Mouse (Mus musculus) right cerebral cortex, adult 18-20 months (tissue): ENCODE results near the gene Plxnb2.

Experiments used
- DNase-seq: peaks from one replicate; pipeline ENCODE4 v3.0.0; 2022; ENCODE audit warnings: mixed read lengths

The Plxnb2 gene

DNA sequence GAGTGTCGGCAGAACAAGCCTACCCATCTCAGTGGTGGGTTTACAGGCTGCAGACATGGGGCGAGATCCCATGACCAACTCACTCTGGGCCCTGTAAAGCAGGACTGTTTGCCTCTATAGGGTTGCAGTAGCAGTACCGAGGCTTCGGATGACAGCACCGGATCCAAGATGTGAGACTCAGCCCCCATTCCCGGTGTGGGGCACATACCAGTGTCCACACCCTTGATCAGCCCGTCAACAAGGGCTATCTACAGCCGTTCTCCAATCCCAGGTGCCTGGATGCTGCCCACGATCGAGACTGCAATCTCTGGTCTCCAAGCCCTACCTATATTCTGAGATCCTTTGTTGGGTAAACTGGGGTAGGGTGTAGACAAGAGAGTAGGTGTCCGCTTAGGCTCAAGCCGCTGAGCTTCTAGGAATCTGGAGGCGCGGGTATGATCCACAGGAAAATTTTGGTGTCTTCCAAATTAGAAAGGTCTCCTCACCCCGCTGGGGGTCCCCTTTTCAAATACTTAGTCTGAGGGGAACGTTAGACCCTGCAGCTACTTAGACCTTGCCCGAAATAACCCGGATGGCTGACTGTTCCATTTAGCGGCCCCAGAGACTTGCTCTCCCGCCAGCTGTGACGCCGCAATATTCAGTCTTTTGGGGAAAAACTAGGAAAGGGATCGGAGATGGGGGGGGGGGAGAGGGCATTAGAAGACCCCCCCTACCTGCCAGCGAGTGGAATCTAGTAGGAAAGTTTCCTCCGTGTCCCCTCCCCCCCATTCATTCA lies 31.9 kb downstream of the Plxnb2 start:
- DNase-seq: no peak

DNA sequence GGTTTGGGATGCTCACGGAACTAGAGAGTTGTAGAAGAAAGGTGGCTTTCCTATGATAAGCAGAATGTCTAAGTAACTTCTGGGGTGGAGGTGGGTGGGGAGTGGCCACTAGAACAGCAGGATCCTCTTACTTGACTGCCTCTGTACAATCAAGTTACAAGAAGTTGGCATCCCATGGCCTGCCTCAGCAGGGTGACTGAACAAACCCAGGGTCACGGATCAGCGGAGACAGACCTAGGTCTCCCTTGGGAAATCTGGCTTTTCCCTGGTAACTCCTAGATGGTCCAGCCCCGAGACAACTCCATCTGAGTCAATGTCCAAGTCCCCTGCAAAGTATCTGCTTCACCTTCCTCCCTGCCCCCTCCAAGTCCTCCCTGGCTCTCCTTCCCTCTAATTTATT lies 32.7 kb downstream of the Plxnb2 start:
- no peak for DNase-seq

DNA sequence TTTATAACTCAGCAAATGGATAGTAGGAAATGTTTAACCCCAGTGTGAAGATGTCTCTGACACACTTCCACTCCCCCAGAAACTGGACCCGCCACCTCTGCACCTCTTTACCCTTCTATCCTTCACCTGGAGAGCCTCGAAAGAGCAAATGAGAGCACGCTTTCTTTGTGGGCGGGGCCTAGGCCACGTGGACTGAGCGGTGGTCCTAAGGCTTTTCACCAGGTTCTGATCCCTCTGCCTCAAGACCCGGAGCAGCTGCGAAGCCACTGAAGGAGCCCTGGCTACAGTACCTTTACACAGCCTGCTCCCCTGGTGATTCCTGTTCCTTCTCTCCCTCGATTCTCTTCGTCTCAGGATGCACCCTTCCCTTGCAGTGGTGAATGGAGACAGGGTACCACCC lies 33.1 kb downstream of the Plxnb2 start:
- no peak for DNase-seq

DNA sequence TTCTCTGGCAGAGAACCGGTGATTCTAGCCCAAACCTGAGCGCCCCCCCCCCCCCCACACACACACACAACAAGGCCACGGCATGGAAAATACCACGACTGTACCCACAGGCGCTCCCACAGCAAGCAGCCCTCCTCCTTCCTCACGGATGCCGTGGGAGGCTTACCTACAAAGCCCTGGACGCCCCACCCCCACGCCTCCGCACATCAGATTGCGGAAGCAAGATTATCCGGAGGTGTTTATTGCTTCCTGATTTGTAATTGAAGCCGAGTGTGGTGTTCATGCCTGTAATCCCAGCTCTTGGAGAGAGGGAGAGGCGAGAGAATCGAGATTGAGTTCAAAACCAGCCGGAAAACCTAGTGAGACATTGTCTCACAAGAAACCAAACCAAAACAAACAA lies 33.6 kb downstream of the Plxnb2 start:
- peak; percentile 79 for DNase-seq

DNA sequence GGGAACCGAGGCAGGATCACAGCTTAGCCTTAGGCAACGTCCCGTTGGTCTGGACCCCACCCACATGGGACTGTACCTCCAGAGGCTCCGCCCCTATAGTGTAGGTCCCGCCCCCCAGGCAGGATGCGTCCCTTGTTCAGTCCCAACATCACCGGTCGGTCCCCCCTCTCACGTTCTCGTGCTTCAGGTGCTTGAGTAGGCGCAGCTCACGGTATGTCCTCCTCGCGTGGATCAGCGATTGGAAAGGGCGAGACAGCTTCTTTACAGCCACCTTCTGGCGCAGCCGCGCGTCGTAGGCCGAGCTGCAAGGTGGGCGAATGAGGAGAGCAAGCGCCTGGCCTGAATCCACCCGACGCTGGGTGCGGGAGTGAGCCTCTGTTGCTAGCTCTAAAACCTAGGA lies 34.1 kb downstream of the Plxnb2 start:
- peak; percentile 86 for DNase-seq

DNA sequence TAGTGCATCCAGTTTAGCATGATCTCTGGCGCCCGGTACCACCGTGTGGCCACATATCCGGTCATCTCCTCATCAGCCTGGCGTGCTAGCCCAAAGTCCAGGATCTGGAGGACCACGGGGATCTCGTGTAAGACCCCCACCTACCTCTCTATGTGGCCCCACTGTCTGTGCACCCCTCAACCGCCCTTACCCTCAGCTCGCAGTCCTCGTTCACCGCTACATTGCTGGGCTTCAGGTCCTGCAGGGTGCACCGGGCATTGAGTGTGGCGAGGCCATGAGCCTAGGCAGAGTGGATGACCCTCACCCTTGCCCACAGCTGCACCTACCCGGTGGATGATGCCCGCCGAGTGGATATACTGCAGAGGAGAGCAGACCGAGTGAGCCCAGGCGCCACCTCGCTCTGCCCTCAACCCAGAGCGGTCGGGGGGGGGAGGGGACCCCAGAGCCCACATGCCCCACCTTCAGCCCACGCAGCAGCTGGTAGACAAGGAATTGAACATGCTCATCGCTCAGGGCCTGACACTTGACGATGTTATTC lies 34.7 kb downstream of the Plxnb2 start:
- no peak for DNase-seq

DNA sequence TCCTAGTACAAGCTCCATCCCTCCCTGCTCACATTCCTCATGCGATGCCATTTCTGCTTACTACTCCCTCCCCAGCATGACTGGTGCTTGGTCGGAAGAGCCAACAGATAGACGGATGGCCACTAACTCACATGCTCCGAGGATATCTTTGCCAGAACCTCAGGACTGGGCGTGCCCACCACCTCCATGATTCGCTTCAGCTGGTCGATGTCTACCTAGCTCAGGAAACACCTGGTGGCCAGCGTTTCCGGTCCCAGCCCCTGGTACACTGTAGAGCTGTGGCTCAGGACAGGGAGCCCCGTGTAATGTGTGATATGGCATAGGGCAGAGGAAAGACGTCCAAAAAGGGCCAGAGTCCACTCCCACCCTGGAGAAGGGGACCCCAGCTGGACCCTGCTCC lies 35.6 kb downstream of the Plxnb2 start:
- no peak for DNase-seq

DNA sequence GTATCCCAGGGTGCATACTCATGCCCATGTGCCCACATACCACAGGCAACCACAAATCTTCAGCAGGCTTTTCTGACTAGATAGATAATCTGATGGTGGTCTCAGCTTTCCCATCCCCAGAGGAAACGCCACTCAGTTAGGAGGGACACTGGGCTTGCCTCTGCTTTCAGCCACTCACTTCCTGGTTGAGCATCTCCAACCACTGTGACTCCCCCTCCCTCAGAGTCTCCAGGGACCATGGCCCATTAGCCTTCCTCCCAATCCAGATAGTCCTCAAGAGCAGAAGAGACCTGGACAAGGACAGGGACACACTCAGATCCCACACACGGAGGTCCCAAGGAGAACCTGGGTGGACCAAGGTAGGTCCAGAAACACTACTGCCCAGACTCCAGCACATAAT lies 37.5 kb downstream of the Plxnb2 start:
- no peak for DNase-seq

DNA sequence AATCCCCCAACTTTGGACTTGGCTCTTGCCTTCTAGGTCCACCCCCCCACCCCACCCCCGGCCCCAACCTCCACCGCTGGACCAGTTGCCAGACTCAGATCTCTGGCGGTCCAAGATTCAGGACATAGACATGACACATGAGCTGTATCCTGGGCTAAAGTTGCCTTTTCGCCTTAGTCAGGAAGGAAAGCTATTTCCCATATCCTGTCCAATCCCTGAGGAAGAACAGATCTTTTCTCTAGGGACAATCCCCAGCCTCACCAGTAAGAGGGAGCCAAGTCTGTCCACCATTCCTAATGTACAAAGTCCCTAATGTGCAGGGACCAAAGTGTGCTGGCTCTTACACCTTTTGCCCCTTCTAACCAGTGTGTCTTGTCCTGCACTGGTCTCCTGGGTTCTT lies 38.7 kb downstream of the Plxnb2 start:
- no peak for DNase-seq

DNA sequence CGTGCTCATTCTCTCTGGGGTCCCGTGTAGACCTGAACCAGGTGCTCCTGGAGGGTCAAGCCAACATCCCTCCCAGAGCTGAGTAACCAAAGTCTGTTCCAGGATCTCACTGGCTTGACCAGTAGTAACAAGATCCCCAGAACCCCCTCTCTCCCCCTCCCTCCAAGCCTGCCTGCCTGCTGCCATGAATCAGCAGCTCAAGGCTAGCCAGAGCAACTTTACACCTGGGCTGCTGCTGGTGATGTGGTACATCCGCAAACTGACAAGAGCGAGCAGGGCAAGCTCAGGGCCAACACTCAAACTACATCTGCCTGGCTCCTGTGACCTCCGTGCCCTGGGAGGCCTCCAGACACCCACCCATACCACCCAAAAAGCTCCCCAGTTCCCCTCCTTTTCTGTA lies 39.1 kb downstream of the Plxnb2 start:
- DNase-seq: no peak

DNA sequence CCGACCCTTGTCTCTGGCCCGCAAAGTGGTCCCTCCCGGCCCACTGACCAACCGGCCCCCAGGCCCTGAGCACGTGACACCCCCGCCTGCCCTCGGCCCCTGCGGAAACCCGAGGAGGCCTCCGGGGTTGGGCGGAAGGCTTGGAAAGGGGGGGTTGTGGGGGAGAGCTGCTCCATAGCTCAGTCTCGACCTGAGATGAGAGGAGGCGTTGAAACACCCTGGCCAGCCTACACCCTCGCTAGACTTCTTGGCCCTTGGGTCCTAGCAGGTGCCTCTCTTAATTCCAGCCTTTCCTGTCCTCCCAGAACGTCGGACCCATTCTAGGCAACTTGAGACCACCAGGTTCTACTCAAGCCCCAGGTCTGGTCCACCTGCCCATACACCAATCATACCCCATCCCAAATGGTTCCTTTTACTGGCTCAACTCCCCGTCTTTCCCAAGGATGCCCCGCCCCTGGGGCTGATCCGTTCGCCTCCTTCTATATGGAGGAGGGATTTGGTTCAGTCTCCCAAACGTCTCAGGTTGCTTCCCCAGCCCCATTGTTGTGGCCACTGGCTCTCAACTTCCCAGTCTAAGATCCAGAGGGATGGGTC lies 39.8 kb downstream of the Plxnb2 start, which contains the start of gene Mapk12:
Gene Mapk12 (minus strand): TSS at position 45 of the 594 bp plus-strand sequence.
- DNase-seq: no peak

DNA sequence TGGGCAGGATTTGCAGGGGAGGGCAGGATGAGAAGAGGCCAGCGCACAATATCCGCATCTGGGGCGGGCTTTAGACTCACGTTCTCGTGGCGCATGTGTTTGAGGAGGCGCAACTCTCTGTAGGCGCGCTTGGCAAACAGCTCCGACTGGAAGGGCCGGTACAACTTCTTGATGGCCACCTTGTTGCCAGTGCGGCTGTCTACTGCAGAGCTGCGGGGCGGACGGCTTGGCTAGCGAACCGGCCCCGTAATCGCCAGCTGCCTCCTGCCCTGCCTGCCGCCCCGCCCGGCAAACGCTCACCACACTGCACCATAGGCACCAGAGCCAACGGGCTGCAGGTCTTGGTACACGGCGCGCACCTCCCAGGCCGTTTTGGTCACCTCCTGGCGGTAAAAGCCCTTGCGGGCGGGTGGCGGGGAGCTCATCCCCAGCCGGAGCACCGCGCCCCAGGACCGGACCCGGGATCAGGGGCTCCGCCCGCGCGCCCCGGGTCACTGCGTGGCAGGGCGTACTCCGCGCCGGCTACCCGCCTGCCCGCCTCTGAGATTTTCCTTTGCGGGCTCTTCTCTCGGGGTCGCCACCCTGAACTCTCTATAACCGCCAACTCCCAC lies 40.4 kb downstream of the Plxnb2 start:
- DNase-seq: peak; percentile 84

DNA sequence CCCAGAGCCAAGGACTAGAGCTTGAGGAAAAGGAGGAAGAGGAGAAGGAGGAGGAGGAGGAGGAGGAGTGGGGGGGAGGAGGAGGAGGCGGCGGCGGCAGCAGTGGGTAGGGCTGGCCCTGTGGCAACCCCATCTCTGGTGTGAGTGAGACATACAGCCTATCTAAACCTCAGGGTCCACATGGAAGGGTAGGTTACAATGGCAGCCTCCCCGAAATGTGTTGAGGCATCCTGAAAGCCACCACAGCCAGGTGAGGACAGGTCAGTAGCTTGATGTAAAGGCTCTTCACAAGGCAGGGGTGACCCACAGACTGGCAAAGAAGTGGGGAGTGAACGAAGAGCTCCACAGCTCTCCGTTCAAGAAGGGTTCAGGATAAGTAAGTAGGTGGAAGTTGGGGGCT lies 42.1 kb downstream of the Plxnb2 start:
- no peak for DNase-seq

DNA sequence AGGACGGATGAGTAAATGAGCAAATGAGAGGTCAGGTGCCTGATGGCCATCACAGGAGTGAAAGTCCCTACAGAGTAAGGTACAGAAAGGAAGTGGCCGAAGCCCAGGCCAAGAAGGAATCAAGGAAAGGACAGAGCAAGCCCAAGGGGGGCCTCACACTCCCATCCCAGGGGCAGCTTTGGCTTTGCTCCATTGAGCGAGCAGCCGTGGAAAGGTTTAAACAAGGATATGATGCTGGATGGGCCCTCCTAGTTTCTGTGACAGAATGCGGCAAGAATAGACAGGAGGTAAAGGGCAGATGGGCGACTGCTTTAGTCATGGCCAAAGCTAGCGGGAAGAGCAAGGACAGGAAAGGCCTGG lies 42.6 kb downstream of the Plxnb2 start:
- no peak for DNase-seq

DNA sequence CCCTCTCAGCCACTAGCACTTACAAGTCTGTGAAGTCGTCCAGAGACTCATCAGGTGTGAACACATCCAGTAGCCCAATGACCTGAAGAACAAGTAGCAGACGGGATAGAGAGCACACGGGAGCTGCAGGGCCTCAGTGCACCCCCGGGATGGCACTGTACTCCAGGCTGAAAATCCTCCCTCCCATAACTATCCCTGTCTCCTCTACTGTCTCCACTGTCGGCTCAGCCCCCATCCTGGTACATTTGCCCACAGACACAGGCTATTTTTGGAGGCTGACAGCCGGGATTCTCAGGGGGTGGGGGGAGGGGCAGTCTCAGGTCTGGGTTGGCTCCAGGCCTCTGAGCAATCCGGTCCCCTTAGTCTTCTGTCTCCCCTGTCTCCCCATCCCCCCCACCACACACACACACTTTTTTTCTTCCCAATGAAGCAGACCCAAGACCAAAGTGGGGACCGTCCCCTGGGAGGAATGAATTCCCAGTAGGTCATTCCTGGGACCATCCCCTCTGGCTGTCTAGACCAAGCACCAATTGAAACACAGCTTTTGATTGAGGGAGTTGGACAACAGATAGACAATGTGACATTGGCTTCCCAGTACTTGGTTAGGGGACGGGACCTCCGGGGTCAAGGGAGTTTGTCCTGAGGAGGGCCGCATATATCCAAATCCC lies 43.1 kb downstream of the Plxnb2 start:
- DNase-seq: no peak

DNA sequence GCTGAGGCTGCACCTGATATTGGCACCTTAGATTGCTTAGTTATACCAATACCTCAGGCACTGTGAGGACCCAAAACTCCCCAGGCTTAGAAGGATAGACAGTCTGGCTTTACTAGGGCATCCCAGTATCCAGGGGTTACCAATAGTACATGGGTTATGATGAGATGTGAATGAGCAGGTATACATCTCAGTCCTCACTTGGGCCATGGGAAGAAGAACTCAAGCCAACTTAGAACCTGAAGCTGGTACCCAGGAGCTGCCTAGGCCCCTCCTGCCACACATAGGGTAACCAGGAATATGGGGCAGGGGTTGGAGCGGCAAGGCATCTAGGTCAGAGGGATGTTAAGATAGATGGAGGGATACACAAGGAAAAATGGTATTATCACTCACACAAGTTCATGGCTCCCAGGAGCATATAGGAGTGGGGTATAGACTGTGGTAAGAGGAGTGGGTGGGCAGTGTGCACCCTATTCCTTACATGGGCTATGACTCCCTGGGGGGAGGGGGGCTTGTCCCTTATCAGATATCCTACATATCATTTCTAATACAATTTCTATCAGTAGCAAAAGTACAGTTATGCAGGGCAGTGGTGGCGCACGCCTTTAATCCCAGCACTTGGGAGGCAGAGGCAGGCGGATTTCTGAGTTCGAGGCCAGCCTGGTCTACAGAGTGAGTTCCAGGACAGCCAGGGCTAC lies 44.0 kb downstream of the Plxnb2 start:
- DNase-seq: no peak

DNA sequence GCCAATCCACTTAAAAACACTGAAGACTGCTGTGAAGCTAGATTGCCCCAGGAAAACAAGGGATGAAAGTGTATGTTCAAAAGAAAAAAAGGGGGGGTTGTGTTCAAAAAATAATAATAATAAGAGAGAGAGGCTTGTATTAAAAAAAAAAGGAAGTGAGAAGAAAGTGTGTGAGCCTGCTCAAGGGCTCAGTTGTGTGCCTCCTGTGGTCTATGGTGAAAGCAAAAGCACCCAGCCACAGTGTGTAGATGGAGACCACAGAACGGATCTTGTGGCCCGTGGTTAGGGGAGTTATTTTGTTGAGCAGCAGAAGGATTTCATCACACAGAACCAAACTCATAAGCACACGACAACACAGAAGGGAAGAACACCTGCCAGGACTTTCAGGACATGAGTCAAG lies 49.3 kb downstream of the Plxnb2 start:
- no peak for DNase-seq

DNA sequence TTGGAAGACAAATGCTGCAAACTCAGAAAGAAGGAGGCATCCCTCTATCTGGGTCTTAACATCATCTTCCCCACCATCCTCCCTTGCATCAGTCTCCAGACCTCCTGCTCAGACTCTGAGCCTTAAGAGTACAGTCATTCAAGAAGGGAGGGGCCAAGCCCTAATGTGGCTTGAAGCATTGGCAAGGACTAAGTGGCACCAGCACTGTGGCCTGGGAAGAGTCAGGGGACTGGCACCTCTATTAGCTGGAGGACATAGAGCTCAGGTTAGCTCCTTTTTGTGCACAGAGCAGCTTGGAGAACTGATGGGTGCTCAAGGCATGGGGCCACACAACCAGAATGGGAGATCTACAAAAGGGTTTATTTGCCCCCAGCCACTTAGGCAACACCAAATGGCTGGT lies 50.3 kb downstream of the Plxnb2 start:
- DNase-seq: no peak

DNA sequence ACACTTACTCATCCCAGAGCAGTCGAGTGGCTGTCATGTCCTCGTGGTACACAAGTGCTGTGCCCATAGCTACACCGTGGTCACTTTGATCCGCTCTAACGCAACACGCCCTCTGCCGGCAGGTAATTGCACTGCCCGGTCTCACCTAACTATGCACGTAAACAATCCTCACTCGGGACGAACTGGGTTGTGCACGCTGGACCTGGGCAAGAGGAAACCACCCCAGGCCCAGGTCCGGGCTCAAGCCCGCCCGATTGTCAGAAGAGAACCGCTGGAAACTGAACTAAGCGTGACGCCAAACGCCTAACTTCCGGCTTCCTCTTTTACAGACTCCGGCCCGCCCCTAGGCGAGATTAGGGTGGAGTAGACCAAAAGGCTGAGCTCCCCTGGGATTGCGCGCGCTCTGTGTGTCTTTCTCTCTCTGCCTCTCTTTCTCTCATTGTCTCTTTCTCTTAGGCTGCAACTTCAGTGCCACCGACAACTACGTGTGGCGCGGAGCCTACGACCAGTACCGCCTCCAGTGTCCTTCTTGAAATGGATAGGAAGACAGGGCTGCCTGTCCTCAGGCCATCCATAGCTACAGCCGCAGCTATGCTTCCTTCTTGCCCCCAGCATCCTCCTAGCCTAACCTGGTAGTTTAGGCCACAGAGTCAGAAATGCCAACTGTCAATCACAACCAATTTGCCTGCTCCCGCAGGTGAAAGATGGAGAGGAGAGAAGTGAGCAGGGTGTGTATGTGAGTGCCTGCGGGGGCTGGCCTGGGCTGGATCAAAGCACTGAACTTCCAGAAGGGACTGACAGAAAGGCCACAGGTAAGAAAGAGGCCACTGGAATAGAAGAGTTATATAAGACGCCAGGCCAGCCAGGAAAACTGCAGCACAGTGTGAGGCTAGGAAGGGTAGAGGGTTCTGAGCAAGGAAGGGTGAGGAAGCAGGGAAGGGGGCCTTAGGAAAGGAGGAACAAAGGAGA lies 51.9 kb downstream of the Plxnb2 start, which contains the start of gene Hdac10:
Gene Hdac10 (minus strand): TSS at position 319 of the 969 bp plus-strand sequence.
- peak; percentile 84 for DNase-seq

DNA sequence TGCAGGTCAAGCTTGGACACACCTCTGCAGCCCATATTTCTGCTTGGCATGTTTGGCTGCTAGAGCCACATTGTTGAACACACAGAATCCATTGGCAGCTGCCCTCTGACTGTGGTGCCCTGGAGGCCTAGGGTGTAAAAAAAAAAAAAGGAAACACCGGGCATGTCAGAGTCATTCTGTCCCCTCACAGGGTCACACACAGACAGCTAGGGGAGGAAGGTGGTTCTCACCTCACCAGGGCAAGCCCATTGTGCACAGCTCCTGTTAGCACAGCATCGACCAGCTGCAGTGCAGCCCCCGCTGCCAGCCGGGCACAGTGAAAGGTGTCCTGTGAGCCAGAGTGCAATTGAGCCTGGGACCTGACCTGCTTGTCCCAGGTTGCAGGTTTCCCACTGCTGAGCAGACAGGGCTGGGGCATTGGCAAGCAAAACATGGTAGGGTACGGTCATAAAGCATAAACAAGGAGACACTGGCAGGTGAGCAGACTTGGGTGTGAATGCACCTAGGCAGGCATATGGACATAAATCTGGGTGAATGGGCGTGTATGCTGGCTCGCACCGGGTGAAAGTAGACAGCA lies 53.1 kb downstream of the Plxnb2 start:
- DNase-seq: no peak

DNA sequence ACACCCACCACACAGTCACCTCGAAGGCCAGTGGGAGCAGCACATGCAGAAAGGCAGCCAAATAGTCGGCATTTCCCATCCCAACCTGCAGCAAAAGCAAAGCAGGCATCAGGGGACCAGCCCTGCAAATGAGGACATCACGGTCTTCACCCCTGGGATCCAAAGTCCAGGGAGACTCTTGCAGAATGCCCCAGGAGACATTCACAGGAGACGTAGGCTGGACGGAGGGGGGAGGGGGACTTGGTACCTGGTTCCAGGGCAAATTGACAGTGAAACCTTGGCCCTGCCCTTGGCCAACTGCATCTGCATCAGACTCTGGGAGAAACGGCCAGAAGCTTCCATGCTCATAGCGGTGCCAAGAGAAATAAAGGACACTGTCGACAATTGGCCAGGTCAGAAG lies 54.0 kb downstream of the Plxnb2 start:
- no peak for DNase-seq
